Mouse (Mus musculus): Measurements from ENCODE around the gene Ptafr. TPM values are rescaled to one million over a fixed set of nuclear protein-coding genes. Genes with fewer than 3 reads are reported as not detected.
"Not testable (repeated sequence)": the region's sequence is repeated elsewhere in the genome, so short reads cannot be mapped to it uniquely, and the experiment has no call there.

Gene Ptafr
- total and polyA plus RNA-seq, 3 experiments = 0.03 to 2.1 TPM; not detected in 1

- ATAC-seq (ENCODE audit: extremely low read depth, insufficient number of reproducible peaks, low FRiP score, poor library complexity, severe bottlenecking) = no peak; the same call in 1 of the 2 replicates
- no peak for DNase-seq (ENCODE audit: low spot score)
- no peak overlapping the region for H3K4me3 ChIP-seq (ENCODE audit: low read depth, low read length)
- peaks cover 61% of the 10 kb centered on the region for H3K36me3 ChIP-seq (replicated peaks)
- H3K4me1 ChIP-seq (ENCODE audit: insufficient read depth, low read depth, low read length) = peaks cover 47% of the 10 kb centered on the region
- no peaks in the 10 kb centered on the region for H3K9me3 ChIP-seq (replicated peaks)
- TF ChIP-seq GATA1 (IDR thresholded peaks at IDR 0.05; ENCODE audit: borderline replicate concordance, low read length) (no peak), CTCF (IDR thresholded peaks at IDR 0.05; ENCODE audit: low read depth, low read length) (no peak), TAL1 (conservative IDR thresholded peaks at IDR 0.05; ENCODE audit: low read depth, low read length) (no peak), GATA2 (IDR thresholded peaks at IDR 0.05; ENCODE audit: borderline replicate concordance, low read depth, low read length) (no peak), POLR2AphosphoS5 (IDR thresholded peaks at IDR 0.05; ENCODE audit: insufficient replicate concordance, low read depth, low read length) (no peak)
- H3K27me3 ChIP-seq (ENCODE audit: insufficient read depth, low read length) = no peaks in the 10 kb centered on the region
Observed at GRCm38 (mm10) chr4:132554221-132554620, 9.6 kb upstream of the Ptafr start.

DNA sequence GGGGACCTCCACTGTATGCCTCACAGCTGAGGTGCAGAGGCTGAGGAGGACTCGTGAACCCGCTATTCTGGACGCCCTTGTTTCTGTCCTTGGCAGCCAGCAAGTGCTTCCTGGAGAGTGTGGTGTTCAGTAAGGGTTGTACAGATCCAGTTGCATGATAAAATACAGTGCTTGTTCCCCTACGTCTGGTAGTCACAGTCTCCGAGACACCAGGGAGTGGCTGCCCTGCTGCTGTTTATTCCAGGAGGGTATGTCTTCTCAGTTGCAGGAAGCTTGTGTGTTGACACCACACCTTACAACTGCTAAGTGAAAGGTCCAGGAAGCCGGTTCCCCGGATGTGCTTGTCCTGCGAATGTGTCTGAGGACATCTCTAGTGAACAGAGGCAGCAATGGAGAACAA is 9.2 kb upstream of the Ptafr start:
- Histone ChIP-seq H3K27me3 (ENCODE audit: insufficient read depth, low read length) (0 out of 2 replicates have a peak, but pooled peaks cover 2% of the 10 kb centered on the region), H3K36me3 (replicated peaks) (peaks cover 57% of the 10 kb centered on the region), H3K4me3 (ENCODE audit: low read depth, low read length) (no peak overlapping the region), H3K4me1 (ENCODE audit: insufficient read depth, low read depth, low read length) (peaks cover 47% of the 10 kb centered on the region), H3K9me3 (replicated peaks) (no peaks in the 10 kb centered on the region)
- no peak for DNase-seq (ENCODE audit: low spot score)
- no peak for ATAC-seq (ENCODE audit: extremely low read depth, insufficient number of reproducible peaks, low FRiP score, poor library complexity, severe bottlenecking)
- TF ChIP-seq GATA1 (IDR thresholded peaks at IDR 0.05; ENCODE audit: borderline replicate concordance, low read length) (no peak), POLR2AphosphoS5 (IDR thresholded peaks at IDR 0.05; ENCODE audit: insufficient replicate concordance, low read depth, low read length) (0 out of 2 replicates have a peak, but pooled peaks have one; percentile 30)

DNA sequence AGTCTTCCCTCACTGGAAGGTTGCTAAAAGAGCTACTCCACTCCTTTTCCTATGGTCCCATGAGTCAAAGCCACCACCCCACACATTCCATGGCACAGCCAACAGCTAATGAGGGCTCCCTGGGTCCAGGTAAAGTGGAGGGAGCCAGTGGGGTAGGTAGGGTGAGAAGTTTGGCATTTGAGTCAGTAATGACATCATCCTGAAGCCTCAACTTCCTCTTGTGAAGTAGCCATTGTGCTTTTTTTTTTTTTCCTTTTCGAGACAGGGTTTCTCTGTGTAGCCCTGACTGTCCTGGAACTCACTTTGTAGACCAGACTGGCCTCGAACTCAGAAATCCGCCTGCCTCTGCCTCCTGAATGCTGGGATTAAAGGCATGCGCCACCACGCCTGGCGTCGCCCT is 8.3 kb upstream of the Ptafr start:
- not testable (repeated sequence) for H3K27me3 ChIP-seq (ENCODE audit: insufficient read depth, low read length); ATAC-seq (ENCODE audit: extremely low read depth, insufficient number of reproducible peaks, low FRiP score, poor library complexity, severe bottlenecking); H3K4me3 ChIP-seq (ENCODE audit: low read depth, low read length); H3K9me3 ChIP-seq (replicated peaks); DNase-seq (ENCODE audit: low spot score)
- H3K36me3 ChIP-seq (replicated peaks) = peaks cover 48% of the 10 kb centered on the region
- H3K4me1 ChIP-seq (ENCODE audit: insufficient read depth, low read depth, low read length) = peaks cover 42% of the 10 kb centered on the region

- Histone ChIP-seq H3K36me3 (replicated peaks) (no peaks in the 10 kb centered on the region), H3K9me3 (replicated peaks) (no peaks in the 10 kb centered on the region), H3K27me3 (ENCODE audit: insufficient read depth, low read length) (peaks cover 25% of the 10 kb centered on the region), H3K4me3 (ENCODE audit: low read depth, low read length) (no peak overlapping the region), H3K4me1 (ENCODE audit: insufficient read depth, low read depth, low read length) (peaks cover 29% of the 10 kb centered on the region)
- ATAC-seq (ENCODE audit: extremely low read depth, insufficient number of reproducible peaks, low FRiP score, poor library complexity, severe bottlenecking) (no peak), DNase-seq (ENCODE audit: low spot score) (no peak)
- TF ChIP-seq GATA2 (IDR thresholded peaks at IDR 0.05; ENCODE audit: borderline replicate concordance, low read depth, low read length) (no peak), CTCF (IDR thresholded peaks at IDR 0.05; ENCODE audit: low read depth, low read length) (no peak), TAL1 (conservative IDR thresholded peaks at IDR 0.05; ENCODE audit: low read depth, low read length) (no peak), GATA1 (IDR thresholded peaks at IDR 0.05; ENCODE audit: borderline replicate concordance, low read length) (no peak), POLR2AphosphoS5 (IDR thresholded peaks at IDR 0.05; ENCODE audit: insufficient replicate concordance, low read depth, low read length) (no peak)
Observed at GRCm38 (mm10) chr4:132563261-132563660, 606 bp upstream of the Ptafr start.

DNA sequence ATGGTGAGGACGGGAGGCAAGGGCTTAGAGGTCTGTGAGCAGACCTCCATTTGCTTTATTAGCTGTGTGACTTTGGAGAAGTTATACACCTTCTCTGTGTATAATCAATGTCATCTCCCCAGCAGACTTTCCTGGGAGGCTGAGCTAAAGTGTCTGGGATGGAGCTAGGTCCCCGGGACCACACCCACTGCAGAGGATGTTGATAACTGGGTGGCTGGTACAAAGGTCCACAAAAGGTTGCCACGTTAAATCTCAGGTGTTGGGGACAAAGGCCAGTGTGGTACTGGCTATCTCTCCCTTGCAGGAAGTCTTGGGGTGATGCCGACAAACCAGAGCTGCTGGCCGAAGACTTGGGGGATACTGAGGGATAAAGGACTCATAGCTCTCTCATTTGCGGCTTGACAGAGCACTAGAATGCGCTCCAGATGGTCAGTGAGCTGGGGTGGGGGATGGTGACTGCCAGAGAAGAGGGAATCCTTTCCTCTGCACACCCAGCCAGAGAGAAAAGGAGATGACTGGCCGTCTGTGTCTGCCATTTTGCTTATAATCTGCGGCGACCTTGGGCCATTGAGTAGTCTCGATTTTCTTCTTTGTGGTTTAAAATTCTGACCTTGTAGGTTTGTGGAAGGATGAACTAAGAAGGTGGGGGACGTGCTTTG is 1.4 kb downstream of the Ptafr start:
- DNase-seq (ENCODE audit: low spot score) (no peak), ATAC-seq (ENCODE audit: extremely low read depth, insufficient number of reproducible peaks, low FRiP score, poor library complexity, severe bottlenecking) (no peak)
- peaks cover 4% of the 10 kb centered on the region; the same call in 1 of the 2 replicates for H3K9me3 ChIP-seq (replicated peaks)
- H3K4me3 ChIP-seq (ENCODE audit: low read depth, low read length) = no peak overlapping the region
- peaks cover 32% of the 10 kb centered on the region for H3K4me1 ChIP-seq (ENCODE audit: insufficient read depth, low read depth, low read length)
- H3K36me3 ChIP-seq (replicated peaks) = no peaks in the 10 kb centered on the region
- peaks cover 26% of the 10 kb centered on the region for H3K27me3 ChIP-seq (ENCODE audit: insufficient read depth, low read length)
- TF ChIP-seq GATA2 (IDR thresholded peaks at IDR 0.05; ENCODE audit: borderline replicate concordance, low read depth, low read length) (no peak), TAL1 (conservative IDR thresholded peaks at IDR 0.05; ENCODE audit: low read depth, low read length) (no peak), GATA1 (IDR thresholded peaks at IDR 0.05; ENCODE audit: borderline replicate concordance, low read length) (no peak)

GRCm38 (mm10) chr4:132567361-132567779 is 3.5 kb downstream of the Ptafr start:
- H3K4me3 ChIP-seq (ENCODE audit: low read depth, low read length) = peak overlapping the region; percentile 43; the same call in 1 of the 2 replicates

More at GRCm38 (mm10) chr4:132567361-132567779, 3.5 kb downstream of the Ptafr start:
- no peaks in the 10 kb centered on the region for H3K36me3 ChIP-seq (replicated peaks)
- H3K4me1 ChIP-seq (ENCODE audit: insufficient read depth, low read depth, low read length) = peaks cover 32% of the 10 kb centered on the region
- peak; percentile 22 for DNase-seq (ENCODE audit: low spot score)
- TF ChIP-seq POLR2AphosphoS5 (IDR thresholded peaks at IDR 0.05; ENCODE audit: insufficient replicate concordance, low read depth, low read length) = no peak
- no peak for TF ChIP-seq TAL1 (conservative IDR thresholded peaks at IDR 0.05; ENCODE audit: low read depth, low read length)
- no peak for TF ChIP-seq GATA2 (IDR thresholded peaks at IDR 0.05; ENCODE audit: borderline replicate concordance, low read depth, low read length)
- no peak for TF ChIP-seq GATA1 (IDR thresholded peaks at IDR 0.05; ENCODE audit: borderline replicate concordance, low read length)
- TF ChIP-seq CTCF (IDR thresholded peaks at IDR 0.05; ENCODE audit: low read depth, low read length) = no peak
- H3K9me3 ChIP-seq (replicated peaks) = peaks cover 4% of the 10 kb centered on the region; the same call in 1 of the 2 replicates
- H3K27me3 ChIP-seq (ENCODE audit: insufficient read depth, low read length) = peaks cover 26% of the 10 kb centered on the region
- ATAC-seq (ENCODE audit: extremely low read depth, insufficient number of reproducible peaks, low FRiP score, poor library complexity, severe bottlenecking) = no peak

Measured in G1E (cell line).